Mouse (Mus musculus): ENCODE data around the gene Aagab. TPM values are rescaled to one million over a fixed set of nuclear protein-coding genes. Genes with fewer than 3 reads are reported as not detected.
A peak's percentile ranks its signal among the peaks of the same experiment; 100 is the strongest.

The Aagab gene
- total RNA-seq, 2 experiments from 2014 or later = 20.6 to 24.8 TPM

- intact Hi-C loops (cut with DNase I) = no loop called here
- DNase-seq = no peak
Observed at GRCm38 (mm10) chr9:63603849-63604248, 1.4 kb downstream of the Aagab start.

- no peak for DNase-seq
- intact Hi-C loops (cut with DNase I) = no loop called here
Observed at GRCm38 (mm10) chr9:63606594-63606993, 4.1 kb downstream of the Aagab start.

DNA sequence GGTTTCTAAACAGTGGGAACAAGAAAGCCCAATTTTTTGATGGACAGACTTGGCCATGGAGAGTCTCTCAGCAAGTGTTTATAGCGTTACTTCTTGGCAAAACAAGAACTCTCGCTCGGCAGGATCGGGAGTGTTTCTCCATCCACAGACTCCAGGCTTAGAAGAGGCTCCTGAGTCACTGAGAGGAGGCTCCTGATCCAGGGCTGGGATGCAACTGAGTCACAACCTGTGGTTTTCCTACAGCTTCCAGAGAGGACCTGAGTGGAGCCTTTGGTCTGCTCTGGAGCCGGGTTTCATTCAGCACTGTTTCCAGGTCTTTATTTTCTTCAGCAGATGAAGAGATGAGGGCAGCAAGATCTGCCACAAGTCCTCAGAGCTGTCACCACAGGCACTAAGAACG, 5.5 kb downstream of the Aagab start:
- intact Hi-C loops (cut with DNase I) = no loop called here
- no peak for DNase-seq

GRCm38 (mm10) chr9:63609246-63609645, 6.8 kb downstream of the Aagab start:
- DNase-seq = peak in 1 of 2 experiments; percentile 7
- intact Hi-C loops (cut with DNase I) = no loop called here

GRCm38 (mm10) chr9:63609776-63610175, 7.3 kb downstream of the Aagab start:
- intact Hi-C loops (cut with DNase I) = loop anchor here (5.0 kb wide), 2 partner anchors 147 to 472 kb away; no protein-coding TSS in a partner anchor
- no peak for DNase-seq

GRCm38 (mm10) chr9:63610231-63610630, 7.8 kb downstream of the Aagab start:
- peak in 1 of 2 experiments; percentile 6 for DNase-seq
- intact Hi-C loops (cut with DNase I) = loop anchor here (5.0 kb wide), 2 partner anchors 148 to 473 kb away; no protein-coding TSS in a partner anchor

DNA sequence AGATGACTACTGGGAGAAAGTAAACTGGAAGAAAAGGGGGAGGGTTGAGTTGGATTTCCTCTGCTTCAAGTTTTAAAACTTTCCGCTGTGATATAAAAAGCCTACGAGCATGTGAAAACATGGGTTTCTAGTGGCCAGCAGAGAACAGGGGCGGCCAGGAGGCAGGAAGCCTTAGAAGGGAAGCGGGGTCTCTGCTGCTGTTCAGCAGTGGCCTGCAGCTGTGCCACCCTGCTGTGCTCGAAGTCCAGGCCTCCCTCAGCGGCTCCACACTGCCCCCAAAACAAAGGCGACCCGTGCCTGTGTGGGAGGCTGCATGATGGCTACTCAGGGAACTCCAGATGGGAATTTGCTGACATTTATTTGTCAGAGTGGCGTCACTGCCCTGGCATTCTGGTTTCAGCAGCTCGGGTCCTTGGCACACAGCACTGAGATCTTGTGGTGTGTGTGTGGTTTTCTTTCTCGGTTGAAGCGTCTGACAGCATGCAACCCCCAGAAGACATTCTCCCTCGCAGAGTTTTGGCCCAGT, 8.4 kb downstream of the Aagab start:
- DNase-seq = peak; percentile 62 to 74
- intact Hi-C loops (cut with DNase I) = loop anchor here (5.0 kb wide), 2 partner anchors 149 to 474 kb away; no protein-coding TSS in a partner anchor

GRCm38 (mm10) chr9:63611967-63612366, 9.5 kb downstream of the Aagab start:
- DNase-seq = no peak
- intact Hi-C loops (cut with DNase I) = loop anchor here (5.0 kb wide), 2 partner anchors 150 to 475 kb away; no protein-coding TSS in a partner anchor

DNA sequence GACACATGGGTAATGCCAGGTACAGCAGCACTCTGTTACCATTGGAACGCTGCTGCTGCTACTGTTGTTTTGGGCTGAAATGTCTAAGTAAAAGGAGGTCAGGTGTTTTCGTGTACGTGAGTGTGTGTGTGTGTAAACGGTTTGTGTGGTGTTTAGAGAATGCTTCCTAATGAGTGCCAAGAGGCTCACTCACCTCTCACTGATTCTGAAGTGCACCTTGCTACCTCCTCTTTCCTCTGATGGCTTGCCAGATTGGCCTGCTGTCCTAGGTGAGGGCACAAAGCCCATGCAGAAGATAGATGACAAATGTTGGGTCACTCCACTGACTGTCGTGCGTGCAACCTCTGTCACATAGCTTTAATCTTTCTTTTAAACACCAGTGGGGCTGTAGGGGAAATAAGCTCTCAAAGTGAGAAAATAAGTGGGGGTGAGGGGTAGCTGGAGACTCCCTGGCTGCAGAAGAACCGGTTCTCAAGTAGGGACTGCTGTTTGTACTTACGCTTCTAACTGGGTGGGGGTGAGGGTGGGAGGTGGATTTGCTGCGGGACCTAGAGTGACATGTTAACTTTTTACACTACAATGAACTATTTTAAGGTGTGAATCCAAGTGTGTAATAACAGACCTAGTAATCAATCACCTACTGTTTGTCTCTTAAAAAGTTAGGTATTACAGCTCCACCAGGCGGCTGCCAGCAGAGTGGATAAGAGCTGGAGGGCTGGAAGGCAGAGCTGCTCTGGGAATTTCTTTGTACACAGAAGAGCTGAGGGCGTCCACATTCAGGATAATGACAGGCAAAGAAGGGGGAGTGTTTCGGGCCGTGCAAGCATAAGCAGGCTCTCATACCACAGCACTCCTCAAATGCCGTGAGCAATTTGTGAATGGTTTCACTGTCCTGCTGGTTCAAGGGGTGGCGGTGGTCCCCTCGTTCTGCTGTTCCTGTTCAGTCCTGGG, 10.4 kb downstream of the Aagab start:
- intact Hi-C loops (cut with DNase I) = loop anchor here (5.0 kb wide), 2 partner anchors 151 to 476 kb away; no protein-coding TSS in a partner anchor
- DNase-seq = peak; percentile 31 to 37

DNA sequence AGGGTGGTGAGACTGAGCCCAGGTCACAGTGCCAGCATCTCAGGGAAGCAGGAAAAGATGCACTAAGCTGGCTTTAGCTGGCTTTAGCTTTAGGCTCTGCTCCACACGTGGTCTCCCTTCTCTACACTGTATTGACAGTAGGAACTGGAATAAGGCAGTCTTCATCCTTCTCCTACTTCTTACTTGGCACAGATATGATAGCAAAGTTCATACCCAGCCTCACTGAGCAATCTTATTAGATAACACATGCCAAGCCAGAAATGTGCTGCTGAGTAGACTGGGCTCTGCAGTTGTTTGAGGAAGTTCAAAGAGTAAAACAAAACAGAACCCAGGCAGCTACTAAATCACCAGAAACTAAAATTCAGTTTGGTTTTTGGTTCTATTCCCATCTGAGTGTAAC, 11.1 kb downstream of the Aagab start:
- intact Hi-C loops (cut with DNase I) = loop anchor here (5.0 kb wide), 2 partner anchors 151 to 476 kb away; no protein-coding TSS in a partner anchor

GRCm38 (mm10) chr9:63614018-63614985, 11.8 kb downstream of the Aagab start:
- DNase-seq = no peak
- intact Hi-C loops (cut with DNase I) = loop anchor here (5.0 kb wide), 2 partner anchors 152 to 477 kb away; no protein-coding TSS in a partner anchor

More for the DNA sequence above, 11.1 kb downstream of the Aagab start:
- DNase-seq = no peak

GRCm38 (mm10) chr9:63617967-63618366, 15.5 kb downstream of the Aagab start:
- intact Hi-C loops (cut with DNase I) = no loop called here
- DNase-seq = no peak

- DNase-seq = no peak
- intact Hi-C loops (cut with DNase I) = no loop called here
Observed at GRCm38 (mm10) chr9:63623895-63624569, 21.6 kb downstream of the Aagab start.

GRCm38 (mm10) chr9:63625090-63625756, 22.8 kb downstream of the Aagab start:
- no peak for DNase-seq
- intact Hi-C loops (cut with DNase I) = no loop called here

DNA sequence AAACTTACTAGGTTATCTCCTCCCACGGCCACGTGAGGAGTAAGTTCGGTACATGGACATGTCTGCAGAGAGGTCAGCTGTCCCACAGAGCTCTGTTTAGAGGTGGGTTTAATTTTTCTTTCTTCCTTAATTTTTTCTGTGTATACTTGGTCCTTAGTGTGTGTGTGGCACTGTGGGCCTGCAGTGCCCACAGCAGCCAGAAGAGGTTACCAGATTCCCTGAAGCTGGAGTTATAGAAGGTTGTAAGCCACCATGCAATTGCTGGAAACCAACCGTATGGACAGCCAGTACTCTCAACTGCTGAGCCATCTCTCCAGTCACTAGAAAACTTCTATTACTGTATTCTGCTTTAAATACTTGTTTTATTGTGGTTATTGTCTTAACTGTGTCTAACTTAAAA, 29.6 kb downstream of the Aagab start:
- intact Hi-C loops (cut with DNase I) = loop anchor here (1.0 kb wide), 1 partner anchor 212 kb away; no protein-coding TSS in a partner anchor
- DNase-seq = no peak

- intact Hi-C loops (cut with DNase I) = loop anchor here (1.0 kb wide), 1 partner anchor 211 kb away; no protein-coding TSS in a partner anchor
Observed at GRCm38 (mm10) chr9:63632924-63633323, 30.5 kb downstream of the Aagab start.

GRCm38 (mm10) chr9:63633334-63633733, 30.9 kb downstream of the Aagab start:
- intact Hi-C loops (cut with DNase I) = no loop called here
- DNase-seq = no peak

More at GRCm38 (mm10) chr9:63632924-63633323, 30.5 kb downstream of the Aagab start:
- DNase-seq = no peak

DNA sequence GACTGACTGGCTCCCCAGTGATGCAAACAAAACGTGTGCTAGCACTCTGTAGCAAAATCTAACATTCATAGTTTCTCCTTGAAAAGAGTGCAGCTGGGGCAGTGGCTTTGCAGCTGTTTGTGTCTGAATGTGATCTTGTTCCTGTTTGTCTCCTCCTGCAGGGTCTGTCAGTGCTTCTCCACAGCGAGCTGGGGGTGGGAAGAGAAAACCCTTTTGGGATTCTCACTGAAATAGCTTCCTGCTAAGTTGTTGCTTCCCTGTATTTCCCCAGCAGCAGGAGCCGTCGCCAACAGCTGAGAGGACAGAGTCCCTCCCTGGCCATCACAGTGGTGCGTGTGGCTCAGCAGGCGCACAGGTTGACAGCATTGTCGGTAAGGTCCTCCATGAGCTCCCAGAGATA, 33.7 kb downstream of the Aagab start:
- intact Hi-C loops (cut with DNase I) = no loop called here
- no peak for DNase-seq

All from heart, postnatal 10 days (tissue).